Mouse (Mus musculus): ENCODE results near the gene Igsf3. TPM values are rescaled to one million over a fixed set of nuclear protein-coding genes. Genes with fewer than 3 reads are reported as not detected.

Gene Igsf3
- polyA plus RNA-seq, 1 experiment from 2014 or later, result 98.6 TPM

- 69% methylated on average over 13 of the region's 13 CpGs for WGBS
- no peak overlapping the region for H3K4me2 ChIP-seq (ENCODE audit: low read length)
- no peak for ATAC-seq
- H3K27ac ChIP-seq (ENCODE audit: low read length), result no peak overlapping the region
- no peaks in the 10 kb centered on the region for H3K27me3 ChIP-seq (replicated peaks; ENCODE audit: control insufficient read depth, insufficient read depth, low read length)
- no peaks in the 10 kb centered on the region for H3K9me3 ChIP-seq (ENCODE audit: control insufficient read depth, low read length)
- no peak overlapping the region for H3K9ac ChIP-seq (replicated peaks; ENCODE audit: low read depth, low read length)
- H3K4me1 ChIP-seq (replicated peaks; ENCODE audit: control insufficient read depth, insufficient read depth, low read length), result peaks cover 57% of the 10 kb centered on the region
- H3K4me3 ChIP-seq (replicated peaks; ENCODE audit: low read length), result no peak overlapping the region
- H3K36me3 ChIP-seq (ENCODE audit: control insufficient read depth, insufficient read depth), result no peaks in the 10 kb centered on the region
These were observed 19.9 kb downstream of the Igsf3 start for GRCm38 (mm10) chr3:101396726-101397263.

- Histone ChIP-seq H3K36me3 (ENCODE audit: control insufficient read depth, insufficient read depth) (no peaks in the 10 kb centered on the region), H3K4me2 (ENCODE audit: low read length) (no peak overlapping the region), H3K4me3 (replicated peaks; ENCODE audit: low read length) (no peak overlapping the region), H3K4me1 (replicated peaks; ENCODE audit: control insufficient read depth, insufficient read depth, low read length) (peaks cover 56% of the 10 kb centered on the region), H3K27me3 (replicated peaks; ENCODE audit: control insufficient read depth, insufficient read depth, low read length) (no peaks in the 10 kb centered on the region), H3K9me3 (ENCODE audit: control insufficient read depth, low read length) (no peaks in the 10 kb centered on the region), H3K27ac (ENCODE audit: low read length) (no peak overlapping the region), H3K9ac (replicated peaks; ENCODE audit: low read depth, low read length) (no peak overlapping the region)
- WGBS, result 68% methylated on average over 4 of the region's 4 CpGs
- ATAC-seq, result no peak
These were observed 20.5 kb downstream of the Igsf3 start for GRCm38 (mm10) chr3:101397422-101397821.

- peak; percentile 29 for ATAC-seq
- Histone ChIP-seq H3K4me3 (replicated peaks; ENCODE audit: low read length) (no peak overlapping the region), H3K9ac (replicated peaks; ENCODE audit: low read depth, low read length) (no peak overlapping the region), H3K27ac (ENCODE audit: low read length) (no peak overlapping the region; the same call in 1 of the 2 replicates), H3K9me3 (ENCODE audit: control insufficient read depth, low read length) (no peaks in the 10 kb centered on the region), H3K4me1 (replicated peaks; ENCODE audit: control insufficient read depth, insufficient read depth, low read length) (peaks cover 51% of the 10 kb centered on the region), H3K4me2 (ENCODE audit: low read length) (no peak overlapping the region), H3K36me3 (ENCODE audit: control insufficient read depth, insufficient read depth) (no peaks in the 10 kb centered on the region), H3K27me3 (replicated peaks; ENCODE audit: control insufficient read depth, insufficient read depth, low read length) (no peaks in the 10 kb centered on the region)
- 24% methylated on average over 12 of the region's 12 CpGs for WGBS
These were observed 21.3 kb downstream of the Igsf3 start for GRCm38 (mm10) chr3:101398071-101398786.

- Histone ChIP-seq H3K4me3 (replicated peaks; ENCODE audit: low read length) (no peak overlapping the region), H3K4me1 (replicated peaks; ENCODE audit: control insufficient read depth, insufficient read depth, low read length) (peaks cover 48% of the 10 kb centered on the region), H3K9me3 (ENCODE audit: control insufficient read depth, low read length) (no peaks in the 10 kb centered on the region), H3K4me2 (ENCODE audit: low read length) (no peak overlapping the region), H3K27me3 (replicated peaks; ENCODE audit: control insufficient read depth, insufficient read depth, low read length) (no peaks in the 10 kb centered on the region), H3K36me3 (ENCODE audit: control insufficient read depth, insufficient read depth) (no peaks in the 10 kb centered on the region), H3K27ac (ENCODE audit: low read length) (no peak overlapping the region), H3K9ac (replicated peaks; ENCODE audit: low read depth, low read length) (no peak overlapping the region; the same call in 1 of the 2 replicates)
- no peak for ATAC-seq
- WGBS, result 51% methylated on average over 2 of the region's 2 CpGs
These were observed 22.0 kb downstream of the Igsf3 start for GRCm38 (mm10) chr3:101398877-101399276.

GRCm38 (mm10) chr3:101401501-101401900, 24.6 kb downstream of the Igsf3 start:
- Histone ChIP-seq H3K36me3 (ENCODE audit: control insufficient read depth, insufficient read depth) (no peaks in the 10 kb centered on the region), H3K4me1 (replicated peaks; ENCODE audit: control insufficient read depth, insufficient read depth, low read length) (peaks cover 57% of the 10 kb centered on the region), H3K4me2 (ENCODE audit: low read length) (no peak overlapping the region), H3K9me3 (ENCODE audit: control insufficient read depth, low read length) (no peaks in the 10 kb centered on the region), H3K9ac (replicated peaks; ENCODE audit: low read depth, low read length) (no peak overlapping the region), H3K27me3 (replicated peaks; ENCODE audit: control insufficient read depth, insufficient read depth, low read length) (no peaks in the 10 kb centered on the region), H3K27ac (ENCODE audit: low read length) (no peak overlapping the region), H3K4me3 (replicated peaks; ENCODE audit: low read length) (no peak overlapping the region)
- no peak for ATAC-seq
- 81% methylated on average over 5 of the region's 5 CpGs for WGBS

- peak; percentile 69 for ATAC-seq
- Histone ChIP-seq H3K9me3 (ENCODE audit: control insufficient read depth, low read length) (no peaks in the 10 kb centered on the region), H3K9ac (replicated peaks; ENCODE audit: low read depth, low read length) (no peak overlapping the region), H3K36me3 (ENCODE audit: control insufficient read depth, insufficient read depth) (no peaks in the 10 kb centered on the region), H3K4me3 (replicated peaks; ENCODE audit: low read length) (no peak overlapping the region), H3K27ac (ENCODE audit: low read length) (peak overlapping the region; percentile 79), H3K4me2 (ENCODE audit: low read length) (peak overlapping the region; percentile 17; the same call in 1 of the 2 replicates), H3K27me3 (replicated peaks; ENCODE audit: control insufficient read depth, insufficient read depth, low read length) (no peaks in the 10 kb centered on the region), H3K4me1 (replicated peaks; ENCODE audit: control insufficient read depth, insufficient read depth, low read length) (peaks cover 40% of the 10 kb centered on the region)
- 41% methylated on average over 13 of the region's 13 CpGs for WGBS
These were observed 27.9 kb downstream of the Igsf3 start for GRCm38 (mm10) chr3:101404620-101405415.

GRCm38 (mm10) chr3:101405495-101405894, 28.6 kb downstream of the Igsf3 start:
- no peaks in the 10 kb centered on the region for H3K36me3 ChIP-seq (ENCODE audit: control insufficient read depth, insufficient read depth)
- H3K27ac ChIP-seq (ENCODE audit: low read length), result peak overlapping the region; percentile 79

GRCm38 (mm10) chr3:101406097-101406496, 29.2 kb downstream of the Igsf3 start:
- WGBS, result 91% methylated on average over 3 of the region's 3 CpGs
- no peak overlapping the region for H3K9ac ChIP-seq (replicated peaks; ENCODE audit: low read depth, low read length)
- H3K4me2 ChIP-seq (ENCODE audit: low read length), result no peak overlapping the region
- H3K4me3 ChIP-seq (replicated peaks; ENCODE audit: low read length), result no peak overlapping the region
- no peak for ATAC-seq
- peaks cover 49% of the 10 kb centered on the region for H3K4me1 ChIP-seq (replicated peaks; ENCODE audit: control insufficient read depth, insufficient read depth, low read length)
- H3K27me3 ChIP-seq (replicated peaks; ENCODE audit: control insufficient read depth, insufficient read depth, low read length), result no peaks in the 10 kb centered on the region
- H3K9me3 ChIP-seq (ENCODE audit: control insufficient read depth, low read length), result no peaks in the 10 kb centered on the region
- H3K36me3 ChIP-seq (ENCODE audit: control insufficient read depth, insufficient read depth), result no peaks in the 10 kb centered on the region
- H3K27ac ChIP-seq (ENCODE audit: low read length), result no peak overlapping the region

More at GRCm38 (mm10) chr3:101405495-101405894, 28.6 kb downstream of the Igsf3 start:
- Histone ChIP-seq H3K9me3 (ENCODE audit: control insufficient read depth, low read length) (no peaks in the 10 kb centered on the region), H3K4me2 (ENCODE audit: low read length) (peak overlapping the region; percentile 17; the same call in 1 of the 2 replicates), H3K27me3 (replicated peaks; ENCODE audit: control insufficient read depth, insufficient read depth, low read length) (no peaks in the 10 kb centered on the region), H3K9ac (replicated peaks; ENCODE audit: low read depth, low read length) (no peak overlapping the region), H3K4me3 (replicated peaks; ENCODE audit: low read length) (no peak overlapping the region), H3K4me1 (replicated peaks; ENCODE audit: control insufficient read depth, insufficient read depth, low read length) (peaks cover 47% of the 10 kb centered on the region)
- WGBS, result 38% methylated on average over 10 of the region's 10 CpGs
- peak; percentile 69 for ATAC-seq

- ATAC-seq, result no peak
- WGBS, result 73% methylated on average over 8 of the region's 8 CpGs
- H3K27me3 ChIP-seq (replicated peaks; ENCODE audit: control insufficient read depth, insufficient read depth, low read length), result no peaks in the 10 kb centered on the region
- peaks cover 49% of the 10 kb centered on the region for H3K4me1 ChIP-seq (replicated peaks; ENCODE audit: control insufficient read depth, insufficient read depth, low read length)
- no peaks in the 10 kb centered on the region for H3K36me3 ChIP-seq (ENCODE audit: control insufficient read depth, insufficient read depth)
- H3K27ac ChIP-seq (ENCODE audit: low read length), result no peak overlapping the region
- H3K4me2 ChIP-seq (ENCODE audit: low read length), result no peak overlapping the region
- no peak overlapping the region for H3K9ac ChIP-seq (replicated peaks; ENCODE audit: low read depth, low read length)
- no peak overlapping the region for H3K4me3 ChIP-seq (replicated peaks; ENCODE audit: low read length)
- no peaks in the 10 kb centered on the region for H3K9me3 ChIP-seq (ENCODE audit: control insufficient read depth, low read length)
These were observed 30.7 kb downstream of the Igsf3 start for GRCm38 (mm10) chr3:101407568-101407967.

Data from forebrain, embryonic 16.5 days (tissue).